Mouse (Mus musculus): Measurements from ENCODE around the gene Stag2. TPM values are rescaled to one million over a fixed set of nuclear protein-coding genes. Genes with fewer than 3 reads are reported as not detected.

Gene Stag2
- polyA plus RNA-seq, 1 experiment from 2014 or later, result 41.7 TPM

DNA sequence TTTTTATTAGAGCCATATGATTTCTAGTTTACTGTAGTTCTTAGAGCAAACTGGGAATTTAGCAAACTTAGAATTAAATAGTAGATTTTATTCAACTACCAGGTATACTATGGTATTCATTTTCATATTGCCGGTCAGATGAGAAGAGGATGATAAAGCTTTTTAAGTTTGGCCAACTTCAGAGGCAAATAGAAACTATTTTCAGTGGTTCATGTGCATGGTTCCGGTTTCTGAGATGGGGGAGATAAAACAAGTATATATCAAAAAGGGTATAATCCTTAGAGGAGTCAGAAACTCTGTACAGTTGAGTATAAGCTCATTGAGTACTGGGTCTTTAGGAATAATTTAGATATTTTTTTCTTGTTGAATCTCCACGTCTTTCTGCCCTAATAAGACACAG is 45.5 kb downstream of the Stag2 start:
- WGBS, result 70% methylated on average over 3 of the region's 3 CpGs
- no peaks in the 10 kb centered on the region for H3K9me3 ChIP-seq (ENCODE audit: low read length)
- no peak overlapping the region for H3K4me3 ChIP-seq (ENCODE audit: low read length)
- H3K36me3 ChIP-seq (ENCODE audit: insufficient read depth, low read length), result no peaks in the 10 kb centered on the region
- no peak overlapping the region for H3K4me2 ChIP-seq (replicated peaks; ENCODE audit: low read depth, low read length)
- H3K27me3 ChIP-seq (ENCODE audit: insufficient read depth, low read length), result no peaks in the 10 kb centered on the region
- no peak for ATAC-seq (ENCODE audit: low FRiP score, low TSS enrichment)
- H3K9ac ChIP-seq (replicated peaks; ENCODE audit: low read length), result no peak overlapping the region
- no peaks in the 10 kb centered on the region for H3K4me1 ChIP-seq (ENCODE audit: insufficient read depth, low read length)
- no peak overlapping the region for H3K27ac ChIP-seq (ENCODE audit: low read length)

DNA sequence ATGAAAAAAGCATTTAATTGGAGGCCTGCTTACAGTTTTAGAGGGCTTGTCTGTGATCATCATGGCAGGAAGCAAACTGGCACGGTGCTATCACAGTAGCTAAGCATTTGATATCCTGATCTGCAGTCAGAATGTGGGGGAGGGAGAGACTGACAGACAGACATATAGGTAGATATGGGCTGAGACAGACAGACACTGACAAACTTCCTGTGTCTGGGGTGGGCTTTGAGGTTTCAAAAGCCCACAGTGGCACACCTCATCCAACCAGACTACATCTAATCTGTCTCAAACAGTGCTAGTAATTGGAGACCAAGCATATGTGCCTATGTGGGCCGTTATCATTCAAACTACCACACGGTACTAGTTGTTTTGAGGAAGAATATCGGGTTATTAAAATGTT is 53.4 kb downstream of the Stag2 start:
- Histone ChIP-seq H3K4me2 (replicated peaks; ENCODE audit: low read depth, low read length) (no peak overlapping the region), H3K4me3 (ENCODE audit: low read length) (no peak overlapping the region), H3K36me3 (ENCODE audit: insufficient read depth, low read length) (peaks cover 5% of the 10 kb centered on the region; the same call in 1 of the 2 replicates), H3K4me1 (ENCODE audit: insufficient read depth, low read length) (no peaks in the 10 kb centered on the region), H3K27me3 (ENCODE audit: insufficient read depth, low read length) (no peaks in the 10 kb centered on the region), H3K9me3 (ENCODE audit: low read length) (no peaks in the 10 kb centered on the region), H3K27ac (ENCODE audit: low read length) (no peak overlapping the region), H3K9ac (replicated peaks; ENCODE audit: low read length) (no peak overlapping the region)
- no peak for ATAC-seq (ENCODE audit: low FRiP score, low TSS enrichment)
- 93% methylated on average over 4 of the region's 4 CpGs for WGBS

DNA sequence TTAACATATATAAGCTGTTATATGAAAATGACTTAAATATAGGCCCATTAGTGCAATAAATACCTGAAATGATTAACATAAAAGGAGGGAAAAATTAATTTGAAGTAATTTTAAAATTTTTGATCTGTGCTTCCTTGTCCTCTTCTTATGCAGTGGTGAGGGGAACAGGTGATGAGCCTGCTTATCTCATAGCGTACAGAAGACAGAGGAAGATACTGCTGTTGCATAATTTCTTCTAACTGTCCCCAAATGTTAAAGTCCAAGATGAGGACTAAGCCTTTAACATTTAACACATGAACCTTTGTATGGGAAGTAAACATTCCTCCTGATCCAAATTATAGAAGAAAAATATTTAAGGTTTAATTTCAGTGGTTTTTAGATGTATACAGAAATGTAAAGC is 66.6 kb downstream of the Stag2 start:
- no peak overlapping the region for H3K9ac ChIP-seq (replicated peaks; ENCODE audit: low read length)
- no peaks in the 10 kb centered on the region for H3K4me1 ChIP-seq (ENCODE audit: insufficient read depth, low read length)
- no peaks in the 10 kb centered on the region for H3K9me3 ChIP-seq (ENCODE audit: low read length)
- H3K27me3 ChIP-seq (ENCODE audit: insufficient read depth, low read length), result no peaks in the 10 kb centered on the region
- H3K36me3 ChIP-seq (ENCODE audit: insufficient read depth, low read length), result no peaks in the 10 kb centered on the region
- no peak overlapping the region for H3K4me3 ChIP-seq (ENCODE audit: low read length)
- H3K27ac ChIP-seq (ENCODE audit: low read length), result no peak overlapping the region
- H3K4me2 ChIP-seq (replicated peaks; ENCODE audit: low read depth, low read length), result no peak overlapping the region
- 91% methylated on average over 1 of the region's 1 CpGs for WGBS
- ATAC-seq (ENCODE audit: low FRiP score, low TSS enrichment), result no peak

DNA sequence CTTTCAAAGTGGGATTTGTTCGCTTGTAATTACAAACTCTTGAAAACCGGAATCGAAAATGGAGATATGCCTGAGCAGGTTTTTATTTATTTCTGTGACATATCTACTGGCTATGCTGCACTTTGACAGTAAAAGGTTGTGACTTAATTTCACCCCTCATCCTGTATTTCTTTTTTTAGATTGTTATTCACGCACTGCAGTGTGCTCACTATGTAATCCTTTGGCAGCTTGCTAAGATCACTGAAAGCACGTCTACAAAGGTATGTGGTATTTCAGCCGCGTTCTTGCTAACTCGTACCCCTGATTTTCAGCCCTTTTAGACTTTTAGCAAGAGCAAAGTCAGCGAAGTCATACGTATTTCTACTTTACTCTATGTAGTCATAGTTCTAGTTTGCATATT is 101.2 kb downstream of the Stag2 start:
- WGBS, result 91% methylated on average over 10 of the region's 10 CpGs

DNA sequence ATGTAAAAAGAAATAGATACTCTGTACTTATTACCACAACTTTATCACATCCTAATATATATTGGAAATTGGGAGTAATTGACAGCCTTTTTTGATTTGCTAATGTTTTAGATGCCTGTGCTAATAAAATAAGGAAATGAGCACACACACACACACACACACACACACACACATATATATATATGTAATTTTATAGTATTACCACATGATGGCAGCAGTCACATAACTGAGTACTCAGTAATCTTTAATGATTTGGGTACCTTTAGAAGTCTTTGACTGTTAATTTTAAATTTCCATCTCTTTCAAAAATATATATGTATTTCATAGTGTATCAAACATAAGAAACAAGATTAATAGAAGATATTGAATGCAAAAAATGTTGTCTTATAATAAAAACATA is 123.6 kb downstream of the Stag2 start:
- no peak for ATAC-seq (ENCODE audit: low FRiP score, low TSS enrichment)
- H3K9me3 ChIP-seq (ENCODE audit: low read length), result no peaks in the 10 kb centered on the region
- H3K36me3 ChIP-seq (ENCODE audit: insufficient read depth, low read length), result no peaks in the 10 kb centered on the region
- H3K9ac ChIP-seq (replicated peaks; ENCODE audit: low read length), result no peak overlapping the region
- H3K27ac ChIP-seq (ENCODE audit: low read length), result no peak overlapping the region
- H3K4me2 ChIP-seq (replicated peaks; ENCODE audit: low read depth, low read length), result no peak overlapping the region
- H3K27me3 ChIP-seq (ENCODE audit: insufficient read depth, low read length), result no peaks in the 10 kb centered on the region
- no peak overlapping the region for H3K4me3 ChIP-seq (ENCODE audit: low read length)
- no peaks in the 10 kb centered on the region for H3K4me1 ChIP-seq (ENCODE audit: insufficient read depth, low read length)

More for the DNA sequence above, 101.2 kb downstream of the Stag2 start:
- H3K4me2 ChIP-seq (replicated peaks; ENCODE audit: low read depth, low read length), result no peak overlapping the region
- H3K9ac ChIP-seq (replicated peaks; ENCODE audit: low read length), result no peak overlapping the region
- no peaks in the 10 kb centered on the region for H3K36me3 ChIP-seq (ENCODE audit: insufficient read depth, low read length)
- H3K4me1 ChIP-seq (ENCODE audit: insufficient read depth, low read length), result no peaks in the 10 kb centered on the region
- H3K27me3 ChIP-seq (ENCODE audit: insufficient read depth, low read length), result no peaks in the 10 kb centered on the region
- no peak overlapping the region for H3K27ac ChIP-seq (ENCODE audit: low read length)
- no peak for ATAC-seq (ENCODE audit: low FRiP score, low TSS enrichment)
- H3K9me3 ChIP-seq (ENCODE audit: low read length), result no peaks in the 10 kb centered on the region
- H3K4me3 ChIP-seq (ENCODE audit: low read length), result no peak overlapping the region

DNA sequence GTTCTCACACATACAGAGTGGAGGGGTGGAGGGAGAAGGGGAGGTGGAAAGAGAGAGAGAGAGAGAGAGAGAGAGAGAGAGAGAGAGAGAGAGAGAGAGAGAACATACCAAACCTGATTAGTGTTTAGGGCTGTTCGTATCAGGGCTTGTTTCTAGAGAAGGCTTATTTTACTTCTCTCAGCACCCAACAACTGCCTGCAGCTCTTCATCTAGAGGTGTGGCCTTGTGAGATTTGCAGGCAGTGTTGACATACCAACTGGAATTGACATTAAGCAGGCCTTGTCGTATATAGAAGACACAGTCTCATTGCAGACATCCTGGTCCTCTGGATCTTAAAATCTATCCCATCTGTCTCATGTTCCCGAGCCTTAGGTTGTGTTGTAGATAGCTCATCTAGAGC is 141.1 kb downstream of the Stag2 start:
- no peaks in the 10 kb centered on the region for H3K36me3 ChIP-seq (ENCODE audit: insufficient read depth, low read length)
- no peaks in the 10 kb centered on the region for H3K9me3 ChIP-seq (ENCODE audit: low read length)
- no peak overlapping the region for H3K27ac ChIP-seq (ENCODE audit: low read length)
- H3K4me1 ChIP-seq (ENCODE audit: insufficient read depth, low read length), result no peaks in the 10 kb centered on the region
- no peak overlapping the region for H3K9ac ChIP-seq (replicated peaks; ENCODE audit: low read length)
- no peaks in the 10 kb centered on the region for H3K27me3 ChIP-seq (ENCODE audit: insufficient read depth, low read length)
- no peak overlapping the region for H3K4me2 ChIP-seq (replicated peaks; ENCODE audit: low read depth, low read length)
- no peak for ATAC-seq (ENCODE audit: low FRiP score, low TSS enrichment)
- no peak overlapping the region for H3K4me3 ChIP-seq (ENCODE audit: low read length)
- 78% methylated on average over 3 of the region's 3 CpGs for WGBS

DNA sequence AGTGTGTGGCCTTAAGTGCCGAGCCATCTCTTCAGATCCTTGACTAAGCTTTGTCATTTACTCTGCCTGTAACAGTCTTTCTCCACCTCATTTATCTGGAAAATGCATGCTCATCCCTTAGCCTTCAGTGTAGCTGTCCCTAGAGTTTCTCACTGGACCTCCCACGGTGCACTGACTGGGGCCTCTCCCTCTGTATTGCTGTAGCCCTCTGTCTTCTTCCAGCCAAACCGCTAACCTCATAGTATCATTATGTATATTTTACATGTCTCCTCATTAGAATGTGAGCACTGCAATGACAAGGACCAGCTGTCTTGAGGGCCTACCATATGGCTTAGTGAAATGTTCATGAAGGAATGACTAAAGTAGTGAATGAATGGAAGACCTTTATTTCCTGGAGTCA is 166.1 kb downstream of the Stag2 start:
- 84% methylated on average over 3 of the region's 3 CpGs for WGBS

DNA sequence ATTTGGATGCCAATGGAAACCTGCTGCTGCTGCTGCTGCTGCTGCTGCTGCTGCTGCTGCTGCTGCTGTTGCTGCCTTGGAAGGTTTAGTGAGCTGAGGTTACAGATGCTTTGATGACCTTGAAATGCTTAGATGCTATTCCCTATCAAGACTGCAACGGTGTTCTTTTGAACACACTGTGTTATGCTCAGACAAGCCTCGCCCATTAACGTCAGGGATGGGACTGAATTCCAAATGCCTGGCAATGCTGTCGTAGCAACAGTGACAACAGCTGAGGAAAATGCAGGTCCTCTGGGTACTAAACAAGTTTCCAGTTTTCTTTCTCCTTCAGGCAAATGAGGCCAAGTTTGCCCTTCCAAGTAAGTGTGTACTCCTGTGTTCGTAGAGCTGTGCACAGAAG is 171.3 kb downstream of the Stag2 start:
- no peak overlapping the region for H3K4me2 ChIP-seq (replicated peaks; ENCODE audit: low read depth, low read length)
- H3K4me1 ChIP-seq (ENCODE audit: insufficient read depth, low read length), result no peaks in the 10 kb centered on the region
- WGBS, result 72% methylated on average over 5 of the region's 5 CpGs
- no peaks in the 10 kb centered on the region for H3K36me3 ChIP-seq (ENCODE audit: insufficient read depth, low read length)
- no peak for ATAC-seq (ENCODE audit: low FRiP score, low TSS enrichment)
- no peaks in the 10 kb centered on the region for H3K27me3 ChIP-seq (ENCODE audit: insufficient read depth, low read length)
- H3K4me3 ChIP-seq (ENCODE audit: low read length), result no peak overlapping the region
- H3K9me3 ChIP-seq (ENCODE audit: low read length), result no peaks in the 10 kb centered on the region
- no peak overlapping the region for H3K9ac ChIP-seq (replicated peaks; ENCODE audit: low read length)
- H3K27ac ChIP-seq (ENCODE audit: low read length), result no peak overlapping the region

More for the DNA sequence above, 166.1 kb downstream of the Stag2 start:
- Histone ChIP-seq H3K9ac (replicated peaks; ENCODE audit: low read length) (no peak overlapping the region), H3K9me3 (ENCODE audit: low read length) (no peaks in the 10 kb centered on the region), H3K4me1 (ENCODE audit: insufficient read depth, low read length) (no peaks in the 10 kb centered on the region), H3K36me3 (ENCODE audit: insufficient read depth, low read length) (no peaks in the 10 kb centered on the region), H3K4me2 (replicated peaks; ENCODE audit: low read depth, low read length) (no peak overlapping the region), H3K27me3 (ENCODE audit: insufficient read depth, low read length) (no peaks in the 10 kb centered on the region), H3K4me3 (ENCODE audit: low read length) (no peak overlapping the region), H3K27ac (ENCODE audit: low read length) (no peak overlapping the region)
- ATAC-seq (ENCODE audit: low FRiP score, low TSS enrichment), result no peak

DNA sequence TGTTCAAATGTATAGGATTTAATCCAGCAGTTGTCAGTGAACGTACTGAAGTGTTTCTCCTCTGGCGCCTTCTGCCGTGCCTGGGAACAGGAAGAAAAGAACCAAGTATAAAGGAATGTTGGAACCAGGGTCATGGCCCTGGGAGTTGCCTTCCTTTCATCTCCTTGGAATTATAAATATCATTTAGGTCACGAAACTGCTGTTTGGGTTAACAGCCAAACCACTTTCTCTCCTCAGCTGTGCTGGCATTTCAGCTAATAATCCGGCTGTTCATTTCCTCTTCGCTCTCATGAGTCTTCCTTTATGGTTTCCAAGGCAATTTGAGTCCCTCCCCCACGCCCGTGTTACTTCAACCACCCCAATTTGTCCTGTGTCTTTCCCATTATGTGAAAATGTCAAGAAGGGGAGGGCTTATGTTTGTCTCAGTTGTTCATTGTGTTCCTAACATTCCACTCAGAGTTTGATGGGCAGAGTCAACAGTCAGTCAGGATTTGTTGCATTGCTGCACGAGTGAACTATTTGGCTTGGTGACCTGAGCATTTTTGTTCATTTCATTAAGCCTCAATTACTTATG is 172.2 kb downstream of the Stag2 start:
- ATAC-seq (ENCODE audit: low FRiP score, low TSS enrichment), result no peak
- no peak overlapping the region for H3K9ac ChIP-seq (replicated peaks; ENCODE audit: low read length)
- WGBS, result 40% methylated on average over 9 of the region's 9 CpGs

DNA sequence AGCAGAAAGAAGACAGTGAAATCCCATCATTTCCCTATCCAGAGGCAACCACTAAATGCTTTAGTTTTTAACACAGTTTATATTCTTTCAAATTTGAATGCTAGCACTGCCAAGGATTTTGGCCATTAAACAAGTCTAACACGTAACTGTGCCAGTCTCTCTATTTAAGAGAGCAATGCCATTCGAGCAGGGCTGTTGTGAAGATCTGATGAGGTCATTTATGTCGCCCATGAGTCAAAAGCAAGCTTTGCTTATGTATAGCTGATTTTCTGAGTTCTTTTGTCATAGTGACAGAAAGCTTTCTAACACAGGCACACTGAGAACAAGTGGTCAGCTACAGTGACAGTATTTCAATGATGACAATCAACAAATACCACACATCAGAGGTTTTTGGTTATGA is 175.7 kb downstream of the Stag2 start:
- H3K9me3 ChIP-seq (ENCODE audit: low read length), result no peaks in the 10 kb centered on the region
- WGBS, result 68% methylated on average over 3 of the region's 3 CpGs
- no peaks in the 10 kb centered on the region for H3K4me1 ChIP-seq (ENCODE audit: insufficient read depth, low read length)

More for the DNA sequence above, 172.2 kb downstream of the Stag2 start:
- Histone ChIP-seq H3K9me3 (ENCODE audit: low read length) (no peaks in the 10 kb centered on the region), H3K27me3 (ENCODE audit: insufficient read depth, low read length) (no peaks in the 10 kb centered on the region), H3K4me2 (replicated peaks; ENCODE audit: low read depth, low read length) (no peak overlapping the region), H3K4me1 (ENCODE audit: insufficient read depth, low read length) (no peaks in the 10 kb centered on the region), H3K4me3 (ENCODE audit: low read length) (no peak overlapping the region), H3K36me3 (ENCODE audit: insufficient read depth, low read length) (no peaks in the 10 kb centered on the region), H3K27ac (ENCODE audit: low read length) (no peak overlapping the region)

More for the DNA sequence above, 175.7 kb downstream of the Stag2 start:
- Histone ChIP-seq H3K9ac (replicated peaks; ENCODE audit: low read length) (no peak overlapping the region), H3K27ac (ENCODE audit: low read length) (no peak overlapping the region), H3K4me2 (replicated peaks; ENCODE audit: low read depth, low read length) (no peak overlapping the region), H3K27me3 (ENCODE audit: insufficient read depth, low read length) (no peaks in the 10 kb centered on the region), H3K36me3 (ENCODE audit: insufficient read depth, low read length) (no peaks in the 10 kb centered on the region), H3K4me3 (ENCODE audit: low read length) (no peak overlapping the region)
- no peak for ATAC-seq (ENCODE audit: low FRiP score, low TSS enrichment)

Data from kidney, embryonic 16.5 days (tissue).